Mouse (Mus musculus) testis, adult 2 months (tissue): Measurements from ENCODE around the gene Bicdl2. TPM values are rescaled to one million over a fixed set of nuclear protein-coding genes. Genes with fewer than 3 reads are reported as not detected.

Experiments used
- H3K27ac ChIP-seq: fragments of 200-500 bp; 2 replicates; pipeline ENCODE4 v1.5.1; 2012; ENCODE audit warnings: low read depth, low read length; ENCODE audit not compliant: control insufficient read depth, insufficient read depth
- H3K27me3 ChIP-seq: fragments of 200-500 bp; 2 replicates; pipeline ENCODE4 v1.6.1; 2012; ENCODE audit warnings: mild to moderate bottlenecking, low read length, moderate library complexity; ENCODE audit not compliant: control insufficient read depth, insufficient read depth
- H3K36me3 ChIP-seq: fragments of 200-500 bp; 2 replicates; pipeline ENCODE4 v1.6.1; 2012; ENCODE audit warnings: mild to moderate bottlenecking, low read length; ENCODE audit not compliant: control insufficient read depth, insufficient read depth
- H3K4me1 ChIP-seq: fragments of 200-500 bp; 2 replicates; pipeline ENCODE4 v1.6.1; 2012; ENCODE audit warnings: low read length; ENCODE audit not compliant: control insufficient read depth, insufficient read depth
- H3K4me3 ChIP-seq: fragments of 200-500 bp; 2 replicates; pipeline ENCODE4 v1.5.1; 2012; ENCODE audit warnings: low read depth, mild to moderate bottlenecking, low read length, moderate library complexity, mixed read lengths; ENCODE audit not compliant: control insufficient read depth
- CTCF ChIP-seq: fragments of 200-500 bp; IDR thresholded peaks from 2 replicates; pipeline ENCODE4 v1.5.1; 2012; ENCODE audit warnings: low read depth, mild to moderate bottlenecking, inconsistent platforms, low read length, moderate library complexity; ENCODE audit not compliant: control insufficient read depth, insufficient read depth, insufficient replicate concordance
- POLR2A ChIP-seq: fragments of 200-500 bp; IDR thresholded peaks from 2 replicates; pipeline ENCODE4 v1.6.1; 2012; ENCODE audit warnings: low read depth, mild to moderate bottlenecking, inconsistent platforms, low read length, moderate library complexity; ENCODE audit not compliant: control insufficient read depth
- polyA plus RNA-seq: library from polyadenylated mRNA; depleted of rRNA; stranded (reverse); fragments of >200 nt; gene quantifications from 2 replicates; pipeline ENCODE4 v1.2.3, GENCODE M21; 2012

Gene Bicdl2
- polyA plus RNA-seq, 1 experiment = 1.5 TPM

- H3K27me3 ChIP-seq = peaks cover 3% of the 10 kb centered on the region; the same call in 1 of the 2 replicates
- H3K36me3 ChIP-seq = no peaks in the 10 kb centered on the region
- H3K4me3 ChIP-seq = no peak overlapping the region
- TF ChIP-seq CTCF (no peak), POLR2A (no peak)
- peaks cover 14% of the 10 kb centered on the region for H3K4me1 ChIP-seq
- H3K27ac ChIP-seq = no peak overlapping the region
Observed at GRCm38 (mm10) chr17:23645894-23646293, 14.4 kb upstream of the Bicdl2 start.

DNA sequence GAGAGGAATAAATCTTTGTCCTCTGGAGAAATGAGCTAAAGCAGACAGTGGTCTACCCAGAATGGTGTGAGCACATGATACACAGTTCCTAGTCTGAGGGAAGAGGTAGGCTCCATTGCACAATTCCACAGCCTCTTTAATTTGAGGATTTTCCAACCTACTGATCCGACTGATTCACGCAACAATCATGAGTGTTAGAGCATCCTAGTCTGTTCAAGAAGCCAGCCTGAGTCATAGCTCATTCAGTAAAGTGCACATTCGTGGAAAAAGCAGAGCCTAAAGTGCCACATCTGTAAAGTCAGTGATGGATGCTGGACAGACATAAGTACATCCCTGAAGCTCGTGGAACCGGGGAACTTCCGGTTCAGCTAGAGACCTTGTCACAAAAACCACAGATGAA lies 8.9 kb upstream of the Bicdl2 start:
- TF ChIP-seq POLR2A (no peak), CTCF (no peak)
- Histone ChIP-seq H3K36me3 (no peaks in the 10 kb centered on the region), H3K4me3 (no peak overlapping the region), H3K27ac (no peak overlapping the region), H3K4me1 (no peaks in the 10 kb centered on the region), H3K27me3 (no peaks in the 10 kb centered on the region)

DNA sequence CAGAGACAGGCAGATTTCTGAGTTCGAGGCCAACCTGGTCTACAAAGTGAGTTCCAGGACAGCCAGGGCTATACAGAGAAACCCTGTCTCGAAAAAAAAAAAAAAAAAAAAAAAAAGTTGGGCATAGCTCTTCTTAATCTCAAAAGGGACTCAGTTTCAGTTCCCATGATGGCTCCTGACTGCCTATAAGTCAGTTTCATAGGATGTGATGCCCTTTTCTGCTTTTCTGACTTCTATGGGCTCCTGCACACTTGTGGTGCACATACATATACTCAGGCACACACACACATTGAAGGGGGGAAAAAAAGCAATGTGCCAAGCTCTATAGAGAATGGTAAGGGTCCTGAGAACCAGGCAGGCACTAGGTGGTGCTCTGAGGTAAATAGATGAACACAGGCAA lies 7.0 kb upstream of the Bicdl2 start:
- no peaks in the 10 kb centered on the region for H3K27me3 ChIP-seq
- no peak for TF ChIP-seq CTCF
- no peak for TF ChIP-seq POLR2A
- no peak overlapping the region for H3K4me3 ChIP-seq
- H3K27ac ChIP-seq = no peak overlapping the region
- H3K36me3 ChIP-seq = no peaks in the 10 kb centered on the region
- no peaks in the 10 kb centered on the region for H3K4me1 ChIP-seq

- TF ChIP-seq POLR2A = no peak
- TF ChIP-seq CTCF = no peak
Observed at GRCm38 (mm10) chr17:23654001-23654400, 6.3 kb upstream of the Bicdl2 start.

DNA sequence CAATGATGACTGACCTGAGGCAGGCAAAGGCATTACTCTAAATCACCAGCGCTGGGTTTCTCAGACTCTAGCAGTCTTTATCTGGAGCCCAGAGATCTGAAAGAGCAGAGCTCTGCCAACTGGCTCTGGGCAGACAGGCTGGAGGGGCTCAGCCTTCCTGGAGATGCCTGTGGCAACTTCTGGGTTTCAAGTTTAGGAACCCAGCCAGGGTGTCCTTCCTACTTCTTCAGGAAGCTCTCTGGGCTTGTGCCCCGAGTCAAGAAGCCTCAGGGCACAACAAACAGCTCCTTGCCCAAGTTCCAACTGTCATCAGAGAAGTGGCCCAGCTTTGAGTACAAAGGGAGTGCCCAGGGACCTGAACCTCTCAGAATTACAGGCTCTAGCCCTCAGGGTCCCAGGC lies 5.9 kb upstream of the Bicdl2 start:
- Histone ChIP-seq H3K4me1 (no peaks in the 10 kb centered on the region), H3K27me3 (no peaks in the 10 kb centered on the region), H3K4me3 (no peak overlapping the region), H3K36me3 (no peaks in the 10 kb centered on the region), H3K27ac (no peak overlapping the region)
- TF ChIP-seq POLR2A (no peak), CTCF (no peak)

More at GRCm38 (mm10) chr17:23654001-23654400, 6.3 kb upstream of the Bicdl2 start:
- Histone ChIP-seq H3K4me1 (no peaks in the 10 kb centered on the region), H3K4me3 (no peak overlapping the region), H3K27ac (no peak overlapping the region), H3K27me3 (no peaks in the 10 kb centered on the region), H3K36me3 (no peaks in the 10 kb centered on the region)

DNA sequence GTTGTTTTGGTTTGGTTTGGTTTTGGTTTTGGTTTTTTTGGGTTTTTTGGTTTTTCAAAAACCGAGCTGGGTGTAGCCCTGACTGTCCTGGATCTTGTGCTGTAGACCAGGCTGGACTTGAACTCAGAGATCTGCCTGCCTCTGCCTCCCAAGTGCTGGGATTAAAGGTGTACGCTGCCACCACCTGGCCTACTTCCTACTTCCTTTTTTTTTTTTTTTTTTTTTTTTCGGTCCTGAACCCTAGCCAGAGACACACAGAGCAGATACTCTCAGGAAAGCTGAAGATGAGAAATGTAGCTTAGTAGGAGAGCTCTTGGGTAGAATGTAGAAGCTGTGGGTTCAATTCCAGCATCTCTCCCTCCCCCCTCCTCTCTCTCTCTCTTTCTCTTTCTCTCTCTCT lies 1.9 kb upstream of the Bicdl2 start:
- Histone ChIP-seq H3K27ac (no peak overlapping the region), H3K27me3 (no peaks in the 10 kb centered on the region), H3K4me1 (peaks cover 12% of the 10 kb centered on the region), H3K36me3 (no peaks in the 10 kb centered on the region), H3K4me3 (no peak overlapping the region)
- no peak for TF ChIP-seq POLR2A
- no peak for TF ChIP-seq CTCF

DNA sequence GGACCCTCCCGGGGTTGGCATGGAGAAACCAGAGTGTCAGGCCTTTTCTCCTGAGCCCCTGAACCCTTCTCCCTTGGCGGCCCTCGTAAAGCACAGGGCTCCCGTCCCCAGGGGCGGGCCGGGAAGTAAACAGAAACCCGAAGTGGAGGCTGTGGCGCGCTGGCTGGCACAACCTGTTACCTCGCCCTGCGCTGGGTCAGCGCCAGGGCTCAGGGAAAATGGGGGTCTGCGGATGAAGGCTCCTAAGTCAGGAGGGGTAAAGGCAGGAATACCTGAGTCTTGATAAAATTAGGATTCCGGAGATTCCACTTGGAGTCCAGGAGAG lies 532 bp downstream of the Bicdl2 start:
- no peaks in the 10 kb centered on the region for H3K27me3 ChIP-seq
- no peaks in the 10 kb centered on the region for H3K36me3 ChIP-seq
- H3K4me3 ChIP-seq = no peak overlapping the region; the same call in 1 of the 2 replicates
- no peak overlapping the region for H3K27ac ChIP-seq
- H3K4me1 ChIP-seq = peaks cover 25% of the 10 kb centered on the region
- TF ChIP-seq CTCF (no peak), POLR2A (no peak)

- Histone ChIP-seq H3K27me3 (no peaks in the 10 kb centered on the region), H3K36me3 (no peaks in the 10 kb centered on the region), H3K4me1 (peaks cover 26% of the 10 kb centered on the region), H3K27ac (no peak overlapping the region), H3K4me3 (no peak overlapping the region)
- no peak for TF ChIP-seq POLR2A
- peak; percentile 51 for TF ChIP-seq CTCF
Observed at GRCm38 (mm10) chr17:23661526-23661925, 1.2 kb downstream of the Bicdl2 start.
